Mouse (Mus musculus): ENCODE measurements around the gene Foxa2. TPM values are rescaled to one million over a fixed set of nuclear protein-coding genes. Genes with fewer than 3 reads are reported as not detected.

Gene Foxa2
- polyA plus RNA-seq, 1 experiment from 2014 or later: 12.1 TPM

- H3K4me1 ChIP-seq (replicated peaks; ENCODE audit: control insufficient read depth, insufficient read depth): no peaks in the 10 kb centered on the region
- no peaks in the 10 kb centered on the region for H3K27me3 ChIP-seq (ENCODE audit: control insufficient read depth, insufficient read depth, low read length)
- H3K9ac ChIP-seq (ENCODE audit: low read length): no peak overlapping the region
- 67% methylated on average over 1 of the region's 1 CpGs for WGBS
- DNase-seq (ENCODE audit: low spot score) (no peak), ATAC-seq (ENCODE audit: low FRiP score, low TSS enrichment) (no peak)
- no peaks in the 10 kb centered on the region for H3K9me3 ChIP-seq (ENCODE audit: control insufficient read depth, low read length)
- no peak overlapping the region for H3K4me2 ChIP-seq (replicated peaks; ENCODE audit: low read depth)
- H3K27ac ChIP-seq (replicated peaks): no peak overlapping the region
- no peaks in the 10 kb centered on the region for H3K36me3 ChIP-seq (ENCODE audit: control insufficient read depth, insufficient read depth, low read length)
- no peak overlapping the region for H3K4me3 ChIP-seq (ENCODE audit: low read depth, low read length)
- TF ChIP-seq EP300 (optimal IDR thresholded peaks at IDR 0.05): no peak
- no peak for TF ChIP-seq CTCF (IDR thresholded peaks at IDR 0.05; ENCODE audit: low read depth)
Observed at GRCm38 (mm10) chr2:148026366-148026765, 20.4 kb downstream of the Foxa2 start.

GRCm38 (mm10) chr2:148025481-148025880 is 21.3 kb downstream of the Foxa2 start:
- WGBS: 26% methylated on average over 2 of the region's 2 CpGs

GRCm38 (mm10) chr2:148024268-148024935 is 22.4 kb downstream of the Foxa2 start:
- H3K4me3 ChIP-seq (ENCODE audit: low read depth, low read length): no peak overlapping the region
- H3K27ac ChIP-seq (replicated peaks): no peak overlapping the region
- no peaks in the 10 kb centered on the region for H3K36me3 ChIP-seq (ENCODE audit: control insufficient read depth, insufficient read depth, low read length)
- ATAC-seq (ENCODE audit: low FRiP score, low TSS enrichment) (no peak; the same call in 1 of the 2 replicates), DNase-seq (ENCODE audit: low spot score) (no peak)
- no peaks in the 10 kb centered on the region for H3K27me3 ChIP-seq (ENCODE audit: control insufficient read depth, insufficient read depth, low read length)
- no peaks in the 10 kb centered on the region for H3K4me1 ChIP-seq (replicated peaks; ENCODE audit: control insufficient read depth, insufficient read depth)
- no peak for TF ChIP-seq EP300 (optimal IDR thresholded peaks at IDR 0.05)
- no peak for TF ChIP-seq CTCF (IDR thresholded peaks at IDR 0.05; ENCODE audit: low read depth)
- H3K9ac ChIP-seq (ENCODE audit: low read length): no peak overlapping the region
- no peak overlapping the region for H3K4me2 ChIP-seq (replicated peaks; ENCODE audit: low read depth)
- no peaks in the 10 kb centered on the region for H3K9me3 ChIP-seq (ENCODE audit: control insufficient read depth, low read length)
- WGBS: 60% methylated on average over 9 of the region's 9 CpGs

More at GRCm38 (mm10) chr2:148025481-148025880, 21.3 kb downstream of the Foxa2 start:
- ATAC-seq (ENCODE audit: low FRiP score, low TSS enrichment): 0 out of 2 replicates have a peak, but pooled peaks have one; percentile 27
- H3K9me3 ChIP-seq (ENCODE audit: control insufficient read depth, low read length): no peaks in the 10 kb centered on the region
- no peak overlapping the region for H3K4me2 ChIP-seq (replicated peaks; ENCODE audit: low read depth)
- H3K36me3 ChIP-seq (ENCODE audit: control insufficient read depth, insufficient read depth, low read length): no peaks in the 10 kb centered on the region
- TF ChIP-seq EP300 (optimal IDR thresholded peaks at IDR 0.05) (no peak), CTCF (IDR thresholded peaks at IDR 0.05; ENCODE audit: low read depth) (no peak)
- no peaks in the 10 kb centered on the region for H3K4me1 ChIP-seq (replicated peaks; ENCODE audit: control insufficient read depth, insufficient read depth)
- H3K9ac ChIP-seq (ENCODE audit: low read length): no peak overlapping the region
- no peaks in the 10 kb centered on the region for H3K27me3 ChIP-seq (ENCODE audit: control insufficient read depth, insufficient read depth, low read length)
- no peak overlapping the region for H3K27ac ChIP-seq (replicated peaks)
- H3K4me3 ChIP-seq (ENCODE audit: low read depth, low read length): no peak overlapping the region
- DNase-seq (ENCODE audit: low spot score): no peak

GRCm38 (mm10) chr2:148023340-148023806 is 23.4 kb downstream of the Foxa2 start:
- 7% methylated on average over 12 of the region's 12 CpGs for WGBS
- no peak for DNase-seq (ENCODE audit: low spot score)
- H3K27ac ChIP-seq (replicated peaks): no peak overlapping the region
- no peaks in the 10 kb centered on the region for H3K36me3 ChIP-seq (ENCODE audit: control insufficient read depth, insufficient read depth, low read length)
- no peaks in the 10 kb centered on the region for H3K9me3 ChIP-seq (ENCODE audit: control insufficient read depth, low read length)
- no peak overlapping the region for H3K4me2 ChIP-seq (replicated peaks; ENCODE audit: low read depth)
- no peak for TF ChIP-seq CTCF (IDR thresholded peaks at IDR 0.05; ENCODE audit: low read depth)
- no peak for TF ChIP-seq EP300 (optimal IDR thresholded peaks at IDR 0.05)
- no peak overlapping the region for H3K9ac ChIP-seq (ENCODE audit: low read length)
- ATAC-seq (ENCODE audit: low FRiP score, low TSS enrichment): no peak
- no peaks in the 10 kb centered on the region for H3K4me1 ChIP-seq (replicated peaks; ENCODE audit: control insufficient read depth, insufficient read depth)
- H3K4me3 ChIP-seq (ENCODE audit: low read depth, low read length): no peak overlapping the region
- H3K27me3 ChIP-seq (ENCODE audit: control insufficient read depth, insufficient read depth, low read length): no peaks in the 10 kb centered on the region

GRCm38 (mm10) chr2:148021919-148022570 is 24.7 kb downstream of the Foxa2 start:
- H3K4me1 ChIP-seq (replicated peaks; ENCODE audit: control insufficient read depth, insufficient read depth): no peaks in the 10 kb centered on the region
- DNase-seq (ENCODE audit: low spot score) (no peak), ATAC-seq (ENCODE audit: low FRiP score, low TSS enrichment) (no peak)
- H3K9ac ChIP-seq (ENCODE audit: low read length): no peak overlapping the region
- H3K27me3 ChIP-seq (ENCODE audit: control insufficient read depth, insufficient read depth, low read length): no peaks in the 10 kb centered on the region
- no peak for TF ChIP-seq CTCF (IDR thresholded peaks at IDR 0.05; ENCODE audit: low read depth)
- no peak for TF ChIP-seq EP300 (optimal IDR thresholded peaks at IDR 0.05)
- no peak overlapping the region for H3K4me3 ChIP-seq (ENCODE audit: low read depth, low read length)
- H3K27ac ChIP-seq (replicated peaks): no peak overlapping the region
- 58% methylated on average over 5 of the region's 5 CpGs for WGBS
- no peak overlapping the region for H3K4me2 ChIP-seq (replicated peaks; ENCODE audit: low read depth)
- no peaks in the 10 kb centered on the region for H3K9me3 ChIP-seq (ENCODE audit: control insufficient read depth, low read length)
- H3K36me3 ChIP-seq (ENCODE audit: control insufficient read depth, insufficient read depth, low read length): no peaks in the 10 kb centered on the region

GRCm38 (mm10) chr2:148021016-148021415 is 25.8 kb downstream of the Foxa2 start:
- DNase-seq (ENCODE audit: low spot score): no peak
- Histone ChIP-seq H3K36me3 (ENCODE audit: control insufficient read depth, insufficient read depth, low read length) (no peaks in the 10 kb centered on the region), H3K27me3 (ENCODE audit: control insufficient read depth, insufficient read depth, low read length) (no peaks in the 10 kb centered on the region), H3K9ac (ENCODE audit: low read length) (no peak overlapping the region), H3K4me3 (ENCODE audit: low read depth, low read length) (no peak overlapping the region), H3K9me3 (ENCODE audit: control insufficient read depth, low read length) (no peaks in the 10 kb centered on the region), H3K4me2 (replicated peaks; ENCODE audit: low read depth) (no peak overlapping the region), H3K4me1 (replicated peaks; ENCODE audit: control insufficient read depth, insufficient read depth) (no peaks in the 10 kb centered on the region), H3K27ac (replicated peaks) (no peak overlapping the region)
- no peak for ATAC-seq (ENCODE audit: low FRiP score, low TSS enrichment)
- WGBS: 43% methylated on average over 9 of the region's 9 CpGs
- TF ChIP-seq CTCF (IDR thresholded peaks at IDR 0.05; ENCODE audit: low read depth): no peak
- TF ChIP-seq EP300 (optimal IDR thresholded peaks at IDR 0.05): no peak
